Mouse (Mus musculus): ENCODE results near the gene Pkd1. TPM values are rescaled to one million over a fixed set of nuclear protein-coding genes. Genes with fewer than 3 reads are reported as not detected.
A peak's percentile ranks its signal among the peaks of the same experiment; 100 is the strongest.

Gene Pkd1
- polyA plus RNA-seq, 1 experiment from 2014 or later = 24.7 TPM

DNA sequence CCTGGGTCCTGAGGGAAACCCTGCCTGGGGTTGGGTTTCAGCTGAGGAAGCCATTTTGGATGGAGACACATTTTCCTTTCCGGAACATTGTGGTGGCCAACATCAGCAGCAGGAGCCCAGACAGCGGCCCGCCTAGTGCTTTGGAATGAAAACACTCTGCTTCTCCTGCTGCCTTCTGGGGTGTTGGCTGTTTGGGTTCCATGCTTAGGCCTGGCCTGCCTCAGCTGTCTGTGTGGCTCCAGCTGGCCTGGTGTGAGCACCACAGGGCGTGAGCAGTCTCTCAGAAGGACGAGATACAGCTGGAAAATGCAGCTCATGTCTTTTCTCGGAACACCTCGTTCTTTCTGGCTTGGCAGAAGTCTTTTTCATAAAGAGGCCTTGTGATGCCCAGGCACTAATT is 7.5 kb downstream of the Pkd1 start:
- no peak overlapping the region for H3K4me3 ChIP-seq
- H3K36me3 ChIP-seq = no peaks in the 10 kb centered on the region
- H3K27ac ChIP-seq = peak overlapping the region; percentile 95; the same call in 1 of the 2 replicates

DNA sequence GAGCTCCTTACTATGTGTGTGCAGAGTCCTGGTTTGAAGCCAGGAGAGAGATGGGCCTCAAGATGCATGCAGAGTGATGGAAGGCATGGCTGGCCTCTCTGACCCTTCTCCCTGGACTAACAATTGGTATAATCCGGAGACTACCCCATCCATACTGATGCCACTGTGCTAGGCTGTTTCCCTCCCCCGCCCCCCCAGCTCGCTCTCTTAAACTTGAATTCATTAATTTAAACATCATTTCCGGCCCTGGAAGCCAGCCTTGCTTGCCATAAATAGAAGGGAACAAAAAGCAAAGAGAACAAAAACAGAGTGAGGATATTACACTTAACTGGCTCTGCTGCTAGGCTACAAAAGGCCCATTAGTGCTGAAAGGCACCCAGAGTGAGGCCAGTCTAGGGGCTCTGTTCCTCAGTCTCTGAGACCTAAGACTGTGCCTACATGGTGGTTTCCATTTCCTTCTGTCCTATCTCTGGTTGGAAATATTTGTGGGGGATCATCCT is 9.0 kb downstream of the Pkd1 start:
- peak; percentile 70; the same call in 1 of the 2 replicates for ATAC-seq (ENCODE audit: borderline replicate concordance, extremely low read depth, low FRiP score, low TSS enrichment)
- H3K4me1 ChIP-seq = peaks cover 31% of the 10 kb centered on the region
- no peaks in the 10 kb centered on the region for H3K36me3 ChIP-seq
- peak overlapping the region; percentile 33 for H3K4me2 ChIP-seq
- no peaks in the 10 kb centered on the region for H3K9me3 ChIP-seq
- H3K4me3 ChIP-seq = no peak overlapping the region
- peak overlapping the region; percentile 95 for H3K27ac ChIP-seq
- 39% methylated on average over 4 of the region's 4 CpGs for WGBS
- no peaks in the 10 kb centered on the region for H3K27me3 ChIP-seq
- no peak overlapping the region for H3K9ac ChIP-seq

More for the DNA sequence above, 7.5 kb downstream of the Pkd1 start:
- Histone ChIP-seq H3K4me2 (no peak overlapping the region), H3K9ac (no peak overlapping the region), H3K9me3 (no peaks in the 10 kb centered on the region), H3K4me1 (peaks cover 29% of the 10 kb centered on the region), H3K27me3 (no peaks in the 10 kb centered on the region)
- ATAC-seq (ENCODE audit: borderline replicate concordance, extremely low read depth, low FRiP score, low TSS enrichment) = no peak
- 66% methylated on average over 7 of the region's 7 CpGs for WGBS

DNA sequence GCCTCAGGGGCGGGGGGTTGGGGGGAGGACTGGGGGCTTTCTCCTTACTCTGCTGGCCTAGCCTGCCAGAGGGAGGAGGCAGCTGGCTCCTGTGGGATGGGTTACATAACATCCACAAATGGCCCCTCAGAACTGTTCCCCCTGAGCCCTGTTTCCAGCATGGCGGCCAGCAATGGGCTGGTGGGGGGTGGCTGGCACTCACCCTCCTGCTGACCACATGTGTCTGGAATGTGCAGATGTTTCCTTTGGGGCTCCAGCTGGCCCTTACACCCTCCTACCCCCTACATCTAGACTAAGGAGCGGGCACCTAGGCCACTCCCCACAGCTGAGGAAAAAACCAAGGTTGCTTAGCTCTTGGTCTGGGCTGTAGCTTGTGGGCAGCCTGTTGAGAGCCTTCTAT is 9.5 kb downstream of the Pkd1 start:
- 50% methylated on average over 3 of the region's 3 CpGs for WGBS
- peak; percentile 71; the same call in 1 of the 2 replicates for ATAC-seq (ENCODE audit: borderline replicate concordance, extremely low read depth, low FRiP score, low TSS enrichment)
- no peak overlapping the region for H3K4me3 ChIP-seq
- H3K36me3 ChIP-seq = no peaks in the 10 kb centered on the region
- H3K27ac ChIP-seq = peak overlapping the region; percentile 95
- H3K4me2 ChIP-seq = peak overlapping the region; percentile 33
- no peaks in the 10 kb centered on the region for H3K27me3 ChIP-seq
- no peak overlapping the region for H3K9ac ChIP-seq
- no peaks in the 10 kb centered on the region for H3K9me3 ChIP-seq
- H3K4me1 ChIP-seq = peaks cover 35% of the 10 kb centered on the region

DNA sequence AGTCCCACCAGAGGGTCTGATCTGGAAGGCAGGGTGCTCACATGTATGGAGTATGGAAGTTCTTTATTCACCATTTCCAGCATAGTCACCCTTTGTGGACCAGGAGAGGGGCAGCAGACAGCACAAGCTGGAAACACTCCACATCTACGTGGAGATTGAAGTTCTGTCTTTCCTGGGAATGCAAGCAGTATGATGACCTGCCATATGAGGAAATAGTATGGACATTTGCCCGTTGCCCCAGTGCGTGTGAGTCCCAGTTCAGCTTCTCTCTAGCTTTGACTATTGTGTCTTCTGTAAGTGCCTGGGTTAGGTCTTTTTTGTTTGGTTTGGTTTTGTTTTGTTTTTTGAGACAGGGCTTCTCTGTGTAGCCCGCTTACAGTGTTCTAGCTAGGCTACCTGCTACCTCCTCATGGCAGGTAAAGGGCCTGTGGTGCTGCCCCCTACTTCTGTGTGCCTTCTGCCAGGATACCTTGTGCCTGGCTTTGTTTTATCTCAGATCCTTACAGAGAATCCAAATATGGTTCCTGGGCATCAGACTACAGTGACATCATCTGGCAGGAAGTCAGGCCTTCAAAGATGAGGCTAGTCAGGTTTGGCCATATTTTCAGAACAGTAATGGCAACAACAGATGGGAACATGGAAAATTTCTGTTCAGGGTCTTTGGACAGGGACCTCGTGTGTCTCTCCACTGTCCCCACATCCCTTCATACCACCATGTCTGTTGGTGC is 10.8 kb downstream of the Pkd1 start:
- H3K4me1 ChIP-seq = peaks cover 35% of the 10 kb centered on the region
- no peak overlapping the region for H3K27ac ChIP-seq
- H3K9me3 ChIP-seq = no peaks in the 10 kb centered on the region
- H3K27me3 ChIP-seq = no peaks in the 10 kb centered on the region
- no peak for ATAC-seq (ENCODE audit: borderline replicate concordance, extremely low read depth, low FRiP score, low TSS enrichment)
- no peak overlapping the region for H3K4me2 ChIP-seq
- WGBS = 85% methylated on average over 5 of the region's 5 CpGs
- no peak overlapping the region for H3K4me3 ChIP-seq
- H3K36me3 ChIP-seq = peaks cover 7% of the 10 kb centered on the region; the same call in 1 of the 2 replicates
- H3K9ac ChIP-seq = no peak overlapping the region

DNA sequence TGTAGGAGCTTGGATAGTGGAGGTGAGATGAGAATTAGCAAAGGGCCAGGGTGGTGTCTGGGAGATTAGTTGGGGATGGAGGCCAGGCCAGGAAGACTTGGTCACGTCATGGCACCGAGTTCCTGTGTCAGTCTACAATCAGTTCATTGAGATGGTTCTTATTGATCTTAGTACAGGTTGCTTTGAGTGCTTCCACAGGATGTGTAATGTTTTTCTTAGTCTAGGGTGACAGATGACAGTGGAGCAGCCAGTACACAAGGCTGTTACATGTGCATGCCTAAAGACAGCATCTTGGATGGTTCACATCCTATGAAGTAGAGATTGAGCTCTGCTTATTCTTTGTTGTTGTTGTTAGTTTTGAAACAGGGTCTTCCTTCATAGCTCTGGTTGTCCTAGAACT is 12.0 kb downstream of the Pkd1 start:
- no peak overlapping the region for H3K4me2 ChIP-seq
- H3K9ac ChIP-seq = no peak overlapping the region
- H3K9me3 ChIP-seq = no peaks in the 10 kb centered on the region
- no peaks in the 10 kb centered on the region for H3K27me3 ChIP-seq
- 84% methylated on average over 2 of the region's 2 CpGs for WGBS
- H3K4me3 ChIP-seq = no peak overlapping the region
- H3K4me1 ChIP-seq = peaks cover 35% of the 10 kb centered on the region
- no peak overlapping the region for H3K27ac ChIP-seq
- H3K36me3 ChIP-seq = peaks cover 7% of the 10 kb centered on the region; the same call in 1 of the 2 replicates
- no peak for ATAC-seq (ENCODE audit: borderline replicate concordance, extremely low read depth, low FRiP score, low TSS enrichment)

DNA sequence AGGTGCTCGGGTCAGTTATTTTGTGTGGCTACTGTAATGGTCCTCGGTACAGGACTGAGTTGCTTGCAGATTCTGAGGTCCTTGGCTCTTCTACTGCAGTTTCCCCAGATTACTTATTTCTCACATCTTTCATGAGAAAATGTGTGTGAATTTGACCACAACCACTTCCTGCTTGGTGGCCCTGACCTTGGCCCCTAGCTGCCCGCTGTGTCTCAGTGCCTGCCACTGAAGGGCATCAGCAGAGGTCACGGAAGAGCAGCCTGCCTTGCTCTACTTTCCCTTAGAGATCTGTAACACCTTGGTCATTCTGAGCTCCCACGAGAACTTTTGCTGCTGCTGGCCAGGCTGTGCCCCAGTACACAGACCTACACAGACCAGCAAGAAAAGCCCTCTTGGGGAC is 14.0 kb downstream of the Pkd1 start:
- Histone ChIP-seq H3K9ac (no peak overlapping the region), H3K27me3 (no peaks in the 10 kb centered on the region), H3K27ac (no peak overlapping the region), H3K36me3 (peaks cover 20% of the 10 kb centered on the region), H3K4me3 (no peak overlapping the region), H3K4me1 (peaks cover 25% of the 10 kb centered on the region), H3K9me3 (no peaks in the 10 kb centered on the region), H3K4me2 (no peak overlapping the region)
- WGBS = 75% methylated on average over 5 of the region's 5 CpGs
- no peak for ATAC-seq (ENCODE audit: borderline replicate concordance, extremely low read depth, low FRiP score, low TSS enrichment)

DNA sequence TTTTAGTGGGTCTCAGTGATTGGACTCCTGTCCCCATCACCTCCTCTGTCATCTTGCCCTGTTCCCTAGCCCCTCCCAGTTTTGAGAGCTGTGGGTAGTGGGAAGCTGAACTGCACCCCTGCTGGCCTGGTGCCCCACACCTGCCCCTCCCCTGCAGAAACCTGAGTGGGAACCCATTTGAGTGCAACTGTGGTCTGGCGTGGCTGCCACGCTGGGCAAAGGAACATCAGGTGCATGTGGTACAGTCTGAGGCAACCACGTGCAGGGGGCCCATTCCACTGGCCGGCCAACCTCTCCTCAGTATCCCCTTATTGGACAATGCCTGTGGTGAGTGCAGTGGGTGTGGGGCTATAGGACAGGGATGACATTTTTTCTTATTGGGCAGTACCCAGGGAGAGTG is 14.8 kb downstream of the Pkd1 start:
- H3K4me3 ChIP-seq = no peak overlapping the region
- peaks cover 17% of the 10 kb centered on the region for H3K4me1 ChIP-seq
- no peak for ATAC-seq (ENCODE audit: borderline replicate concordance, extremely low read depth, low FRiP score, low TSS enrichment)
- no peak overlapping the region for H3K27ac ChIP-seq
- peaks cover 28% of the 10 kb centered on the region for H3K36me3 ChIP-seq
- WGBS = 88% methylated on average over 4 of the region's 4 CpGs
- H3K9me3 ChIP-seq = no peaks in the 10 kb centered on the region
- no peak overlapping the region for H3K9ac ChIP-seq
- no peak overlapping the region for H3K4me2 ChIP-seq
- H3K27me3 ChIP-seq = no peaks in the 10 kb centered on the region

DNA sequence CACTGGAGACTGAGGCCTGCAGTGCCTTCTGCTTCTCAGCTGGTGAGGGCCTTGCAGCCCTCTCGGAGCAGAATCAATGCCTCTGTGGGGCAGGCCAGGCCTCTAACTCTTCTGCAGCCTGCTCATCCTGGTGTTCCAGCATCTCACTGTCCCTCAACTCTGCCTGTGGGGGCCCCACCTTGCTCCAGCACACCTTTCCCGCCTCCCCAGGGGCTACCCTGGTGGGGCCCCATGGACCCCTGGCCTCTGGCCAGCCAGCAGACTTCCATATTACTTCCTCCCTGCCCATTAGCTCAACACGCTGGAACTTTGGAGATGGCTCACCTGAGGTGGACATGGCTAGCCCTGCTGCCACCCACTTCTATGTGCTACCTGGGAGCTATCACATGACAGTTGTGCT is 15.5 kb downstream of the Pkd1 start:
- no peak overlapping the region for H3K4me3 ChIP-seq
- no peak overlapping the region for H3K9ac ChIP-seq
- peaks cover 34% of the 10 kb centered on the region for H3K36me3 ChIP-seq
- 85% methylated on average over 3 of the region's 3 CpGs for WGBS
- no peak overlapping the region for H3K4me2 ChIP-seq
- no peak overlapping the region for H3K27ac ChIP-seq
- no peaks in the 10 kb centered on the region for H3K27me3 ChIP-seq
- H3K9me3 ChIP-seq = no peaks in the 10 kb centered on the region
- peaks cover 15% of the 10 kb centered on the region for H3K4me1 ChIP-seq
- no peak for ATAC-seq (ENCODE audit: borderline replicate concordance, extremely low read depth, low FRiP score, low TSS enrichment)

DNA sequence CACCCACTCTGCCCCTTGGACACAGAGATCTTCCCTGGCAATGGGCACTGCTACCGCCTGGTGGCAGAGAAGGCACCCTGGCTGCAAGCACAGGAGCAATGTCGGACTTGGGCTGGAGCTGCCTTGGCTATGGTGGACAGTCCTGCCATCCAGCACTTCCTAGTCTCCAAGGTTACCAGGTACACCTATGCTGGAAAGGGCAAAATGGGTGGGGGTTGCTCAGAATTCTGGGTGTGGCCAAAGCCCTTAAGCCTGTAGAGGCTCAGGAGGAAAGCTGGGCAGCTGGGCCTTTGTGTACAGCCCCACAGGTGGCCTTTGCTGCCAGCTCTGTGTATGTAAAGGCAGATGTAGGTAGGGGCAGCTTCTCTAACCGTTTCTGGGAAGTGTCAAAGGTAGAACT is 16.2 kb downstream of the Pkd1 start:
- no peak overlapping the region for H3K9ac ChIP-seq
- WGBS = 79% methylated on average over 3 of the region's 3 CpGs
- H3K27ac ChIP-seq = no peak overlapping the region
- H3K4me2 ChIP-seq = no peak overlapping the region
- H3K36me3 ChIP-seq = peaks cover 36% of the 10 kb centered on the region
- H3K9me3 ChIP-seq = no peaks in the 10 kb centered on the region
- H3K4me3 ChIP-seq = no peak overlapping the region
- no peak for ATAC-seq (ENCODE audit: borderline replicate concordance, extremely low read depth, low FRiP score, low TSS enrichment)
- peaks cover 15% of the 10 kb centered on the region for H3K4me1 ChIP-seq
- no peaks in the 10 kb centered on the region for H3K27me3 ChIP-seq

DNA sequence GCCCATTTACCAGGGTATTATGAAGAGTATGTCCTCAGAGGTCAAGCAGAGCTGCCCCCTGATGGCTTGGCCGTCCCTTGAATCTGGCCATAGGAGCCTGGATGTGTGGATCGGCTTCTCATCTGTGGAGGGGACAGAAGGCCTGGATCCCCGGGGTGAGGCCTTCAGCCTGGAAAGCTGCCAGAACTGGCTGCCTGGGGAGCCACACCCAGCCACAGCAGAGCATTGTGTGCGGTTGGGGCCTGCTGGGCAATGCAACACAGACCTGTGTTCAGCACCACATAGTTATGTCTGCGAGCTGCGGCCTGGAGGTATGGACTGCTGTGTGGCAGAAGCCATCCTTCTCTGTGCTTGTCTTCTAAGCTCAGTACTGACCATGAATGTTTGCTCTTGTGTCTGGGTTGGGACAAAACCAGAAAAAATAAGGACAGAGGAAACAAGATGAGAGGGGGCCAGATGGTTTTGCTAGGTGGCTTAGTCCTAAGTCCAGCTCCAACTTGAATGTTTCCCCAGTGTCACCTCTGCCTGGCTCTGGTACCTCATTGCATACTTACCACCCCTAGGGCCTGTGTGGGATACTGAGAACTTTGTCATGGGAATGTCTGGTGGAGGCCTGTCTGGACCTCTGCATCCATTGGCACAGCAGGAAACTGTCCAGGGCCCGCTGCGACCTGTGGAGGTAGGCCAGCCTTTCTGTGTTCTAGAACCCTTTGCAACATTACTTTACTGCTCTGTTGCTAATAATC is 17.6 kb downstream of the Pkd1 start:
- peak overlapping the region; percentile 29; the same call in 1 of the 2 replicates for H3K9ac ChIP-seq
- WGBS = 61% methylated on average over 8 of the region's 8 CpGs
- H3K27me3 ChIP-seq = no peaks in the 10 kb centered on the region
- H3K4me2 ChIP-seq = no peak overlapping the region
- H3K27ac ChIP-seq = peak overlapping the region; percentile 22; the same call in 1 of the 2 replicates
- peaks cover 15% of the 10 kb centered on the region for H3K4me1 ChIP-seq
- no peaks in the 10 kb centered on the region for H3K9me3 ChIP-seq
- ATAC-seq (ENCODE audit: borderline replicate concordance, extremely low read depth, low FRiP score, low TSS enrichment) = no peak
- H3K4me3 ChIP-seq = no peak overlapping the region
- H3K36me3 ChIP-seq = peaks cover 45% of the 10 kb centered on the region

DNA sequence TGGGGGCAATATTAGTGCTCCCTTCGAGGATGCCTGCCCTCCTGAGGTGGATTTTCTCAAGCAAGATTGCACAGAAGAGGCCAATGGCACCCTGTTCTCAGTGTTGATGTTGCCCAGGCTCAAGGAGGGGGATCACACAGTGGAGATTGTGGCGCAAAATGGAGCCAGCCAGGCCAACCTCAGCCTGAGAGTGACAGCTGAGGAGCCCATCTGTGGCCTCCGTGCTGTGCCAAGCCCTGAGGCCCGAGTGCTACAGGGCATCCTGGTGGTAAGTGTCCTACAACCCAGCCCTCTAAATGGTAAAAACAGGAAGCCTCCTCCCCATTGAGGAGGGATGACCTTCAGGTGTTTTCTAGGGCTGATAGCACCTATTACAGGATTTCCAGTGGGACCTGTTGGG is 20.2 kb downstream of the Pkd1 start:
- H3K9ac ChIP-seq = no peak overlapping the region
- H3K36me3 ChIP-seq = peaks cover 66% of the 10 kb centered on the region
- no peak overlapping the region for H3K27ac ChIP-seq
- ATAC-seq (ENCODE audit: borderline replicate concordance, extremely low read depth, low FRiP score, low TSS enrichment) = no peak
- WGBS = 84% methylated on average over 4 of the region's 4 CpGs
- H3K4me1 ChIP-seq = peaks cover 7% of the 10 kb centered on the region
- no peak overlapping the region for H3K4me3 ChIP-seq
- H3K4me2 ChIP-seq = no peak overlapping the region
- no peaks in the 10 kb centered on the region for H3K9me3 ChIP-seq
- no peaks in the 10 kb centered on the region for H3K27me3 ChIP-seq

DNA sequence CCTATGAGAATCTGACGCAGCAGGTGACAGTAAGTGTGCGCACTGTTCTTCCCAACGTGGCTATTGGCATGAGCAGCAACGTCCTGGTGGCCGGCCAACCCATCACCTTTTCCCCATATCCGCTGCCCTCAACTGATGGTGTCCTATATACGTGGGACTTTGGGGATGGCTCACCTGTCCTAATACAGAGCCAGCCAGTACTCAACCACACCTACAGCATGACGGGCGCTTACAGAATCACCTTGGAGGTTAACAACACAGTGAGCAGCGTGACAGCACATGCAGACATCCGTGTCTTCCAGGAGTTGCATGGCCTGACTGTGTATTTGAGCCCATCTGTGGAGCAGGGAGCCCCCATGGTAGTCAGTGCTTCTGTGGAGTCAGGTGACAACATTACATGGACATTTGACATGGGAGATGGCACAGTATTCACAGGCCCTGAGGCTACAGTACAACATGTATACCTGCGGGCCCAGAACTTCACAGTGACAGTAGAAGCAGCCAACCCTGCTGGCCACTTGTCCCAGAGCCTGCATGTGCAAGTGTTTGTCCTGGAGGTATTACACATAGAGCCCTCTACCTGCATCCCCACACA is 23.1 kb downstream of the Pkd1 start:
- H3K9ac ChIP-seq = no peak overlapping the region
- ATAC-seq (ENCODE audit: borderline replicate concordance, extremely low read depth, low FRiP score, low TSS enrichment) = no peak
- no peaks in the 10 kb centered on the region for H3K4me1 ChIP-seq
- peaks cover 75% of the 10 kb centered on the region for H3K36me3 ChIP-seq
- H3K27ac ChIP-seq = no peak overlapping the region
- no peak overlapping the region for H3K4me3 ChIP-seq
- no peak overlapping the region for H3K4me2 ChIP-seq
- WGBS = 89% methylated on average over 12 of the region's 12 CpGs
- H3K27me3 ChIP-seq = no peaks in the 10 kb centered on the region
- H3K9me3 ChIP-seq = no peaks in the 10 kb centered on the region
